Mouse (Mus musculus) midbrain, embryonic 13.5 days (tissue): ENCODE data around the gene Atp1a1. TPM values are rescaled to one million over a fixed set of nuclear protein-coding genes. Genes with fewer than 3 reads are reported as not detected.

ENCODE experiments used
- ATAC-seq: fragments of 200-750 bp; cut with Nextera tagmentation; 2 replicates; pipeline ENCODE4 v1.8.0; 2017; ENCODE audit warnings: mild to moderate bottlenecking, moderate TSS enrichment, moderate library complexity
- H3K27ac ChIP-seq: fragments of 300-500 bp; sonication (generic); 2 replicates; pipeline ENCODE4 v1.5.1; 2015; ENCODE audit warnings: inconsistent platforms, mild to moderate bottlenecking, moderate library complexity
- H3K27me3 ChIP-seq: fragments of 300-500 bp; sonication (generic); 2 replicates; pipeline ENCODE4 v1.6.1; 2015; ENCODE audit warnings: mild to moderate bottlenecking, inconsistent platforms
- H3K36me3 ChIP-seq: fragments of 300-500 bp; sonication (generic); 2 replicates; pipeline ENCODE4 v1.6.1; 2015; ENCODE audit warnings: mild to moderate bottlenecking, inconsistent platforms
- H3K4me1 ChIP-seq: fragments of 300-500 bp; sonication (generic); replicated peaks from 2 replicates; pipeline ENCODE4 v1.6.1; 2015; ENCODE audit warnings: inconsistent platforms
- H3K4me2 ChIP-seq: fragments of 300-500 bp; sonication (generic); replicated peaks from 2 replicates; pipeline ENCODE4 v1.6.1; 2015; ENCODE audit warnings: moderate library complexity, mild to moderate bottlenecking, inconsistent platforms
- H3K4me3 ChIP-seq: fragments of 300-500 bp; sonication (generic); replicated peaks from 2 replicates; pipeline ENCODE4 v1.5.1; 2015; ENCODE audit warnings: mild to moderate bottlenecking, inconsistent platforms
- H3K9ac ChIP-seq: fragments of 300-500 bp; sonication (generic); replicated peaks from 2 replicates; pipeline ENCODE4 v1.6.1; 2015; ENCODE audit warnings: mild to moderate bottlenecking, inconsistent platforms
- H3K9me3 ChIP-seq: fragments of 300-500 bp; sonication (generic); 2 replicates; pipeline ENCODE4 v1.6.1; 2016; ENCODE audit warnings: mild to moderate bottlenecking, inconsistent platforms
- WGBS: fragments of 180-500 bp; shearing (Covaris S2); methylation state at CpG from one replicate; pipeline ENCODE4 v1.1.7; 2015; 5-methylcytosine and 5-hydroxymethylcytosine counted together
- polyA plus RNA-seq: library from polyadenylated mRNA; unstranded; fragments of >200 nt; fragmentation: Nextera tagmentation; extraction: Ambion mirVana; gene quantifications from 2 replicates; pipeline ENCODE4 v1.2.1, GENCODE M21; 2015

The Atp1a1 gene
- polyA plus RNA-seq, 1 experiment from 2014 or later: 40.6 TPM

- Histone ChIP-seq H3K4me3 (no peak overlapping the region), H3K9ac (no peak overlapping the region), H3K9me3 (no peaks in the 10 kb centered on the region), H3K36me3 (no peaks in the 10 kb centered on the region), H3K27ac (no peak overlapping the region), H3K4me2 (no peak overlapping the region), H3K4me1 (peaks cover 7% of the 10 kb centered on the region), H3K27me3 (0 out of 2 replicates have a peak, but pooled peaks cover 2% of the 10 kb centered on the region)
- WGBS: 96% methylated on average over 7 of the region's 7 CpGs
- no peak for ATAC-seq
Measured at GRCm38 (mm10) chr3:101536322-101536721, 68.2 kb downstream of the Atp1a1 start.

GRCm38 (mm10) chr3:101534311-101534710, 70.2 kb downstream of the Atp1a1 start:
- Histone ChIP-seq H3K4me1 (peaks cover 16% of the 10 kb centered on the region), H3K9ac (no peak overlapping the region), H3K9me3 (no peaks in the 10 kb centered on the region), H3K36me3 (no peaks in the 10 kb centered on the region), H3K4me3 (no peak overlapping the region), H3K27ac (no peak overlapping the region), H3K4me2 (no peak overlapping the region), H3K27me3 (0 out of 2 replicates have a peak, but pooled peaks cover 2% of the 10 kb centered on the region)
- 92% methylated on average over 9 of the region's 9 CpGs for WGBS
- no peak for ATAC-seq

DNA sequence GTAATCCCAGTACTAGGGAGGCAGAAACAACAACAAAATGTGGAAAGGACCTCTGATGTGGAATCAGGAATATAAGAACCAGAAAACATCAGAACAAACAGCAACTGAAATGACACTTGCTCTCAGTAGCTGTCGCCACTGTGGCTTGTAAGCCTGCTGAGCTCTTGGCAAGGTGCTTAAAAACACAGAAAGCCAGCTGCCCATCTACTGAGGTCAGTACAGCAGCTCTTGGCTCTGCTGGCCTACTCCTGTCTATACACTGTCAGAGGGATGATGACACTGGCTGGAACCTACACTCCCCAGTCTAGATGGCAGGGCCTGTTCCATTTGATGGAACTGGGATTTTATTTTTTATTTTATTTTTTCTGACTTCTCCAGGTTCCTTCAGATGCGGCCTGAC, 71.1 kb downstream of the Atp1a1 start:
- H3K9me3 ChIP-seq: no peaks in the 10 kb centered on the region
- H3K36me3 ChIP-seq: no peaks in the 10 kb centered on the region
- H3K27ac ChIP-seq: no peak overlapping the region
- no peak overlapping the region for H3K4me3 ChIP-seq
- no peak overlapping the region for H3K9ac ChIP-seq
- 0 out of 2 replicates have a peak, but pooled peaks cover 2% of the 10 kb centered on the region for H3K27me3 ChIP-seq
- WGBS: 89% methylated on average over 2 of the region's 2 CpGs
- ATAC-seq: no peak
- H3K4me2 ChIP-seq: no peak overlapping the region
- H3K4me1 ChIP-seq: peaks cover 25% of the 10 kb centered on the region

DNA sequence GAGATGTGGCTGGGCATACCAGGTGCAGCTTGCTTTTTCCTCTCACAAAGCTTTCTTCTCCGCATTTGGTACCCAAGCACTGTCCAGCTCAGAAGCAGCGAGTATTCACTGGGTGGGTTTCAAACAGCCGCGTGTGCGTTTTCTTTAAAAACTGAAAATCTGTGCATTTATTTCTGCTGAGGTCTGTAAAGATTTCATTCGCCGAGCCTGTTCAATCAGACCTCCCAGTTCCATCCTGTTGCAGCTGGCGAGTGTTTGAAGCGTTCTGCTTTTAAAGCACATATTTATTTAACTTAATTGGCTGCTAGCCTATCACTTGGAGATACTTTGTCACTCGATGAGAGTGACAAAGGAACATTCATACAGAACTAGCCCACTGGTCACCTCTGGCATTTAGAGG, 73.6 kb downstream of the Atp1a1 start:
- H3K4me3 ChIP-seq: no peak overlapping the region
- no peak for ATAC-seq
- H3K9ac ChIP-seq: no peak overlapping the region
- H3K36me3 ChIP-seq: no peaks in the 10 kb centered on the region
- 0 out of 2 replicates have a peak, but pooled peaks cover 2% of the 10 kb centered on the region for H3K27me3 ChIP-seq
- WGBS: 62% methylated on average over 10 of the region's 10 CpGs
- H3K4me2 ChIP-seq: no peak overlapping the region
- H3K4me1 ChIP-seq: peaks cover 30% of the 10 kb centered on the region
- H3K27ac ChIP-seq: no peak overlapping the region
- no peaks in the 10 kb centered on the region for H3K9me3 ChIP-seq

DNA sequence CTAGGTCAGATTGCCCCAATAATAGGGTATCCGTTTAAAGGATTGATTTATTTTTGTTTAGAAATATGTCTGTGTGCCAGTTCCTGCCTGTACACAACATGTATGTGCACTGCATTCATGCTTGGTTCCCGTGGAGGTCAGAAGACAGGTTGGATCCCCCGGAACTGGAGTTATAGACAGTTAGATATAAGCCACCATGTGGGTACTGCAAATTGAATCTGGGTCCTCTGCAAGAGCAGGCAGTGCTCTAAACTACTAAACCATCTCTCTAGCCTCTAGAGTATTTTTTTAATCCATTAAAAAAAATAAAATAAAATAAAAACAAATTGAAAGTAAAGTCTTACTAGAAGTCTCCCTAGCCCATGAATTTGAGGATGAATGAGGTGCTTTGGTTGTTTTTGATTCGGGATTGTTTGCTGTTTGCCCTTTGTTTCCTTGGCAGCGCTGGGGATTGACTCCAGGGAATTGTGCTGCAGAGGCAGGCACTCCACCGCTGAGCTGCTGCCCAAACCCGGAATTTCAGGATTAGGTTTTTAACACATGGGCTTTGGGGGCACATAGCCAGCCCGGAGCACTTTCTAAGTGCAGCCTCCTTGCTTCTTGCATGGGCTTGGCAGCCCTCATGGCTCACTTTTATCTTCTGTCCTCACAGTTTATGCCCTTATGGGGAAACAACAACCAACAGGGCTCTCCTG, 75.4 kb downstream of the Atp1a1 start:
- no peak overlapping the region for H3K9ac ChIP-seq
- 0 out of 2 replicates have a peak overlapping the region, but pooled peaks have one; percentile 4 for H3K4me2 ChIP-seq
- no peaks in the 10 kb centered on the region for H3K9me3 ChIP-seq
- 20% methylated on average over 8 of the region's 8 CpGs for WGBS
- H3K36me3 ChIP-seq: no peaks in the 10 kb centered on the region
- H3K4me3 ChIP-seq: no peak overlapping the region
- ATAC-seq: no peak
- peaks cover 30% of the 10 kb centered on the region for H3K4me1 ChIP-seq
- 0 out of 2 replicates have a peak, but pooled peaks cover 2% of the 10 kb centered on the region for H3K27me3 ChIP-seq
- H3K27ac ChIP-seq: 0 out of 2 replicates have a peak overlapping the region, but pooled peaks have one; percentile 17

DNA sequence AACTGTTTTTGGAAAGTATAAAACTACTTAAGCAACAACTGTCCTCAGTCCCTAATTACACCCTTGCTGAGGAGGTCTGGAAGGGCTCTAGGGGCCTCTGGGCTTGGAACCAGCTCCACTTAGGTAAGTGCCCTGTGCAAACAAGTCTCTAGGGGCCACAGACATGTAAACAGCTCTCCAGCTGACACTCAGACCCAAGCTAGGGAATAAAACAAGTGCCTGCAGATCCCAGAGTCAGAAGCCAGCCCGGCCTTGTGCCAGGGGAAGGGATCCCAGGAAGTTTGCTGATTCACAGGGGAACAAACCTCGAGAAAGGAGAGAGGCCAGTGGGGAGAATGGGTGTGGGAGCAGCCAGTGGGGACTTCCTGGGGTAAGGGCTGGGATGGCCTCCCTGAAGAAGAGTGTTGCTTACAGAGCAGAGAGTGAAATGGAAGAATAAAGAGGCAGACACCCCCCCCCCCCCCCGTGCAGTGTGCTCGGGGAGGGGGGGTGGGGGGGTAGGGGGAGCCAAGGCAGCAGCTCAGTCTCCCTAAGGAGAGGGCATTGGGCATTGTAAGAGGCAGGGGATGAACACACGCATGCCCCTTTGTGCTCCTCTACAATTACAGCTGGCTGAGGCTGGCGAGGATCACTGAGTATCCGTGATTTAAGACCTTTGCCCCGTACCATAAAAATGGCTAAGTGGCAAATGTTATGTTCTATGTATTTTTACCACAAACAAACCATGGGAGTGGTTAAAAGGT, 76.2 kb downstream of the Atp1a1 start:
- H3K27me3 ChIP-seq: 0 out of 2 replicates have a peak, but pooled peaks cover 2% of the 10 kb centered on the region
- H3K4me1 ChIP-seq: peaks cover 31% of the 10 kb centered on the region
- peak; percentile 76 for ATAC-seq
- H3K9me3 ChIP-seq: no peaks in the 10 kb centered on the region
- H3K4me2 ChIP-seq: no peak overlapping the region
- WGBS: 26% methylated on average over 6 of the region's 8 CpGs
- H3K36me3 ChIP-seq: no peaks in the 10 kb centered on the region
- no peak overlapping the region for H3K9ac ChIP-seq
- H3K4me3 ChIP-seq: no peak overlapping the region
- 0 out of 2 replicates have a peak overlapping the region, but pooled peaks have one; percentile 14 for H3K27ac ChIP-seq

- Histone ChIP-seq H3K36me3 (no peaks in the 10 kb centered on the region), H3K4me2 (no peak overlapping the region), H3K27ac (no peak overlapping the region), H3K9ac (no peak overlapping the region), H3K9me3 (no peaks in the 10 kb centered on the region), H3K27me3 (no peaks in the 10 kb centered on the region), H3K4me3 (no peak overlapping the region), H3K4me1 (peaks cover 45% of the 10 kb centered on the region)
- ATAC-seq: no peak
- 81% methylated on average over 11 of the region's 11 CpGs for WGBS
Measured at GRCm38 (mm10) chr3:101526603-101527002, 77.9 kb downstream of the Atp1a1 start.

Other genes starting within 250 kb of the Atp1a1 start
- gene Igsf3, start 227.6 kb downstream of the Atp1a1 start, polyA plus RNA-seq: 75.5 and 79.1 TPM in 2 replicates
- gene Mab21l3, start 244.3 kb upstream of the Atp1a1 start, polyA plus RNA-seq: 0.35 TPM in 2 replicates